Mouse (Mus musculus): ENCODE measurements around the gene Togaram1. TPM values are rescaled to one million over a fixed set of nuclear protein-coding genes. Genes with fewer than 3 reads are reported as not detected.

The Togaram1 gene
- polyA plus RNA-seq, 1 experiment from 2014 or later: 20.3 TPM

GRCm38 (mm10) chr12:65036190-65036870, 70.7 kb downstream of the Togaram1 start, which contains the start of gene Prpf39:
TSS of gene Prpf39 (plus strand) at chr12:65036333.
- peaks cover 22% of the 10 kb centered on the region for H3K4me1 ChIP-seq (ENCODE audit: control insufficient read depth, insufficient read depth, low read length)
- H3K4me2 ChIP-seq (ENCODE audit: low read length): peak within 1 kb of the TSS; percentile 63
- H3K27ac ChIP-seq (ENCODE audit: low read depth, low read length): peak within 1 kb of the TSS; percentile 70; the same call in 1 of the 2 replicates
- DNase-seq (ENCODE audit: low spot score) (peak; percentile 95), ATAC-seq (peak; percentile 97)
- no peaks in the 10 kb centered on the region for H3K27me3 ChIP-seq (replicated peaks; ENCODE audit: control insufficient read depth, insufficient read depth, low read length)
- 0 out of 2 replicates have a peak, but pooled peaks cover 9% of the 10 kb centered on the region for H3K36me3 ChIP-seq (ENCODE audit: control insufficient read depth, insufficient read depth, low read length)
- H3K9ac ChIP-seq (ENCODE audit: low read length): peak within 1 kb of the TSS; percentile 93
- no peaks in the 10 kb centered on the region for H3K9me3 ChIP-seq (replicated peaks; ENCODE audit: control insufficient read depth, low read length)
- peak within 1 kb of the TSS; percentile 94 for H3K4me3 ChIP-seq (ENCODE audit: low read depth, low read length)
- WGBS: under 1% methylated on average over 61 of the region's 65 CpGs

GRCm38 (mm10) chr12:65036892-65037545, 71.4 kb downstream of the Togaram1 start:
- peak overlapping the region; percentile 93 for H3K9ac ChIP-seq (ENCODE audit: low read length)
- peak; percentile 5; the same call in 1 of the 2 replicates for ATAC-seq
- peak; percentile 19 for DNase-seq (ENCODE audit: low spot score)
- H3K9me3 ChIP-seq (replicated peaks; ENCODE audit: control insufficient read depth, low read length): no peaks in the 10 kb centered on the region
- no peaks in the 10 kb centered on the region for H3K27me3 ChIP-seq (replicated peaks; ENCODE audit: control insufficient read depth, insufficient read depth, low read length)
- H3K4me2 ChIP-seq (ENCODE audit: low read length): peak overlapping the region; percentile 63
- peak overlapping the region; percentile 94 for H3K4me3 ChIP-seq (ENCODE audit: low read depth, low read length)
- peaks cover 22% of the 10 kb centered on the region for H3K4me1 ChIP-seq (ENCODE audit: control insufficient read depth, insufficient read depth, low read length)
- WGBS: 17% methylated on average over 18 of the region's 18 CpGs
- no peak overlapping the region for H3K27ac ChIP-seq (ENCODE audit: low read depth, low read length)
- 0 out of 2 replicates have a peak, but pooled peaks cover 9% of the 10 kb centered on the region for H3K36me3 ChIP-seq (ENCODE audit: control insufficient read depth, insufficient read depth, low read length)

GRCm38 (mm10) chr12:65037546-65037937, 71.9 kb downstream of the Togaram1 start:
- H3K27me3 ChIP-seq (replicated peaks; ENCODE audit: control insufficient read depth, insufficient read depth, low read length): no peaks in the 10 kb centered on the region
- peak overlapping the region; percentile 93; the same call in 1 of the 2 replicates for H3K9ac ChIP-seq (ENCODE audit: low read length)
- H3K4me1 ChIP-seq (ENCODE audit: control insufficient read depth, insufficient read depth, low read length): peaks cover 22% of the 10 kb centered on the region
- peak overlapping the region; percentile 63 for H3K4me2 ChIP-seq (ENCODE audit: low read length)
- ATAC-seq (no peak), DNase-seq (ENCODE audit: low spot score) (no peak)
- 46% methylated on average over 4 of the region's 4 CpGs for WGBS
- 0 out of 2 replicates have a peak, but pooled peaks cover 9% of the 10 kb centered on the region for H3K36me3 ChIP-seq (ENCODE audit: control insufficient read depth, insufficient read depth, low read length)
- no peak overlapping the region for H3K27ac ChIP-seq (ENCODE audit: low read depth, low read length)
- peak overlapping the region; percentile 94 for H3K4me3 ChIP-seq (ENCODE audit: low read depth, low read length)
- H3K9me3 ChIP-seq (replicated peaks; ENCODE audit: control insufficient read depth, low read length): no peaks in the 10 kb centered on the region

GRCm38 (mm10) chr12:65048799-65049198, 83.2 kb downstream of the Togaram1 start:
- peaks cover 36% of the 10 kb centered on the region for H3K36me3 ChIP-seq (ENCODE audit: control insufficient read depth, insufficient read depth, low read length)
- H3K9me3 ChIP-seq (replicated peaks; ENCODE audit: control insufficient read depth, low read length): no peaks in the 10 kb centered on the region
- H3K27ac ChIP-seq (ENCODE audit: low read depth, low read length): no peak overlapping the region
- H3K4me3 ChIP-seq (ENCODE audit: low read depth, low read length): no peak overlapping the region
- H3K4me1 ChIP-seq (ENCODE audit: control insufficient read depth, insufficient read depth, low read length): no peaks in the 10 kb centered on the region
- H3K27me3 ChIP-seq (replicated peaks; ENCODE audit: control insufficient read depth, insufficient read depth, low read length): no peaks in the 10 kb centered on the region
- H3K4me2 ChIP-seq (ENCODE audit: low read length): no peak overlapping the region
- no peak overlapping the region for H3K9ac ChIP-seq (ENCODE audit: low read length)
- ATAC-seq (no peak), DNase-seq (ENCODE audit: low spot score) (no peak)

GRCm38 (mm10) chr12:65058203-65058602, 92.6 kb downstream of the Togaram1 start:
- Histone ChIP-seq H3K27me3 (replicated peaks; ENCODE audit: control insufficient read depth, insufficient read depth, low read length) (no peaks in the 10 kb centered on the region), H3K4me3 (ENCODE audit: low read depth, low read length) (no peak overlapping the region), H3K9me3 (replicated peaks; ENCODE audit: control insufficient read depth, low read length) (no peaks in the 10 kb centered on the region), H3K4me1 (ENCODE audit: control insufficient read depth, insufficient read depth, low read length) (no peaks in the 10 kb centered on the region), H3K27ac (ENCODE audit: low read depth, low read length) (no peak overlapping the region), H3K9ac (ENCODE audit: low read length) (no peak overlapping the region), H3K4me2 (ENCODE audit: low read length) (no peak overlapping the region), H3K36me3 (ENCODE audit: control insufficient read depth, insufficient read depth, low read length) (peaks cover 65% of the 10 kb centered on the region)
- WGBS: 86% methylated on average over 2 of the region's 2 CpGs
- DNase-seq (ENCODE audit: low spot score): no peak
- ATAC-seq: no peak

GRCm38 (mm10) chr12:65061082-65061481, 95.5 kb downstream of the Togaram1 start:
- Histone ChIP-seq H3K4me3 (ENCODE audit: low read depth, low read length) (no peak overlapping the region), H3K4me1 (ENCODE audit: control insufficient read depth, insufficient read depth, low read length) (no peaks in the 10 kb centered on the region), H3K4me2 (ENCODE audit: low read length) (no peak overlapping the region), H3K27ac (ENCODE audit: low read depth, low read length) (no peak overlapping the region), H3K36me3 (ENCODE audit: control insufficient read depth, insufficient read depth, low read length) (peaks cover 67% of the 10 kb centered on the region), H3K27me3 (replicated peaks; ENCODE audit: control insufficient read depth, insufficient read depth, low read length) (no peaks in the 10 kb centered on the region), H3K9ac (ENCODE audit: low read length) (no peak overlapping the region), H3K9me3 (replicated peaks; ENCODE audit: control insufficient read depth, low read length) (no peaks in the 10 kb centered on the region)
- DNase-seq (ENCODE audit: low spot score): no peak
- no peak for ATAC-seq

GRCm38 (mm10) chr12:65065241-65065640, 99.6 kb downstream of the Togaram1 start:
- H3K36me3 ChIP-seq (ENCODE audit: control insufficient read depth, insufficient read depth, low read length): peaks cover 65% of the 10 kb centered on the region

GRCm38 (mm10) chr12:65066234-65066633, 100.6 kb downstream of the Togaram1 start:
- Histone ChIP-seq H3K4me1 (ENCODE audit: control insufficient read depth, insufficient read depth, low read length) (no peaks in the 10 kb centered on the region), H3K27ac (ENCODE audit: low read depth, low read length) (no peak overlapping the region), H3K4me3 (ENCODE audit: low read depth, low read length) (no peak overlapping the region), H3K9ac (ENCODE audit: low read length) (no peak overlapping the region), H3K36me3 (ENCODE audit: control insufficient read depth, insufficient read depth, low read length) (peaks cover 56% of the 10 kb centered on the region), H3K27me3 (replicated peaks; ENCODE audit: control insufficient read depth, insufficient read depth, low read length) (no peaks in the 10 kb centered on the region), H3K4me2 (ENCODE audit: low read length) (no peak overlapping the region), H3K9me3 (replicated peaks; ENCODE audit: control insufficient read depth, low read length) (no peaks in the 10 kb centered on the region)
- DNase-seq (ENCODE audit: low spot score) (peak; percentile 15), ATAC-seq (no peak)
- WGBS: 57% methylated on average over 3 of the region's 3 CpGs

More at GRCm38 (mm10) chr12:65065241-65065640, 99.6 kb downstream of the Togaram1 start:
- no peak overlapping the region for H3K27ac ChIP-seq (ENCODE audit: low read depth, low read length)
- no peak overlapping the region for H3K9ac ChIP-seq (ENCODE audit: low read length)
- no peak overlapping the region for H3K4me3 ChIP-seq (ENCODE audit: low read depth, low read length)
- no peak overlapping the region for H3K4me2 ChIP-seq (ENCODE audit: low read length)
- no peaks in the 10 kb centered on the region for H3K9me3 ChIP-seq (replicated peaks; ENCODE audit: control insufficient read depth, low read length)
- ATAC-seq (no peak), DNase-seq (ENCODE audit: low spot score) (no peak)
- H3K4me1 ChIP-seq (ENCODE audit: control insufficient read depth, insufficient read depth, low read length): no peaks in the 10 kb centered on the region
- 81% methylated on average over 2 of the region's 2 CpGs for WGBS
- no peaks in the 10 kb centered on the region for H3K27me3 ChIP-seq (replicated peaks; ENCODE audit: control insufficient read depth, insufficient read depth, low read length)

- 86% methylated on average over 4 of the region's 4 CpGs for WGBS
- DNase-seq (ENCODE audit: low spot score) (no peak), ATAC-seq (no peak)
- Histone ChIP-seq H3K4me2 (ENCODE audit: low read length) (no peak overlapping the region), H3K36me3 (ENCODE audit: control insufficient read depth, insufficient read depth, low read length) (peaks cover 43% of the 10 kb centered on the region), H3K27me3 (replicated peaks; ENCODE audit: control insufficient read depth, insufficient read depth, low read length) (no peaks in the 10 kb centered on the region), H3K4me1 (ENCODE audit: control insufficient read depth, insufficient read depth, low read length) (no peaks in the 10 kb centered on the region; the same call in 1 of the 2 replicates), H3K9ac (ENCODE audit: low read length) (no peak overlapping the region), H3K27ac (ENCODE audit: low read depth, low read length) (no peak overlapping the region), H3K9me3 (replicated peaks; ENCODE audit: control insufficient read depth, low read length) (no peaks in the 10 kb centered on the region), H3K4me3 (ENCODE audit: low read depth, low read length) (no peak overlapping the region)
Observed at GRCm38 (mm10) chr12:65068409-65068808, 102.8 kb downstream of the Togaram1 start.
